Mouse (Mus musculus) spleen, adult 2 months (tissue): ENCODE results near the gene Pak3.

Experiments
- CTCF ChIP-seq: fragments of 200-500 bp; IDR thresholded peaks from 2 replicates; pipeline ENCODE4 v1.5.1; 2011; ENCODE audit warnings: mild to moderate bottlenecking, inconsistent platforms; ENCODE audit not compliant: insufficient read depth, insufficient read length, insufficient replicate concordance; ENCODE audit errors: extremely low read depth
- POLR2A ChIP-seq: fragments of 200-500 bp; IDR thresholded peaks from 2 replicates; pipeline ENCODE4 v1.6.1; 2011; ENCODE audit warnings: low read depth, low read length, inconsistent platforms

- TF ChIP-seq POLR2A: no peak
- no peak for TF ChIP-seq CTCF
These were observed 244.2 kb downstream of the Pak3 start for GRCm38 (mm10) chrX:143762556-143762955.
